Mouse (Mus musculus) hematopoietic stem cell, adult 5-6 weeks (primary cell): ENCODE data around the gene Fcgr1. TPM values are rescaled to one million over a fixed set of nuclear protein-coding genes. Genes with fewer than 3 reads are reported as not detected.
"Not testable (repeated sequence)": the region's sequence is repeated elsewhere in the genome, so short reads cannot be mapped to it uniquely, and the experiment has no call there.

Source experiments
- ATAC-seq, 2 experiments: fragments of 125-278 bp in 1 of 2; replicated peaks in 1 of 2; 2 replicates each; pipeline ENCODE4 v1.8.0; 2016 to 2017; ENCODE audit warnings: inconsistent platforms in 2 of 2, mild to moderate bottlenecking in 2 of 2, moderate number of reproducible peaks in 2 of 2, low read depth in 1 of 2, moderate TSS enrichment in 1 of 2; ENCODE audit not compliant: low FRiP score in 2 of 2, poor library complexity in 2 of 2, severe bottlenecking in 2 of 2, insufficient read depth in 1 of 2, low TSS enrichment in 1 of 2
- total RNA-seq: library from RNA; stranded (forward); fragments of 172-1452, 232-1000 nt; gene quantifications from 2 replicates; pipeline ENCODE4 v1.2.3, GENCODE M21; 2017

Fcgr1 gene
- total RNA-seq, 1 experiment from 2014 or later, result 4.9 TPM

DNA sequence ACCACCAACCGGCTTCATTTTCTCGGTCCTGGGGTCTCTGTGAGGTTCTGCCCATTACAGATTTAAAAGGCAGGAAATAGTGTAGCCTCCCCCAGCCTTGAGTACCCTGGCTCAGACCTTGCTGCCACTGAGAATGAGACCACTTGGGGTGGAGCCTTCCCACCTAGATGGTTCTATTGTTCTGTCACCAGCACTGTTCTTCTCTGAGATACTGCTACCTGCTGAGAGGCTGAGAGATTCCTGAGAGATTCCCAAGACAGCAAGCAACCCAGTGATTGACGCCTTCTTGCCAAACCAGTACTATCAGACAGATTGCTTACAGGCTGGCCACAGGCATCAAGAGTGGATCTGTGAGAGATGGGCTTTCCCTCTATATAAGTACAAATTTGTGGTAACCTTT, 4.6 kb downstream of the Fcgr1 start:
- no peak for ATAC-seq

DNA sequence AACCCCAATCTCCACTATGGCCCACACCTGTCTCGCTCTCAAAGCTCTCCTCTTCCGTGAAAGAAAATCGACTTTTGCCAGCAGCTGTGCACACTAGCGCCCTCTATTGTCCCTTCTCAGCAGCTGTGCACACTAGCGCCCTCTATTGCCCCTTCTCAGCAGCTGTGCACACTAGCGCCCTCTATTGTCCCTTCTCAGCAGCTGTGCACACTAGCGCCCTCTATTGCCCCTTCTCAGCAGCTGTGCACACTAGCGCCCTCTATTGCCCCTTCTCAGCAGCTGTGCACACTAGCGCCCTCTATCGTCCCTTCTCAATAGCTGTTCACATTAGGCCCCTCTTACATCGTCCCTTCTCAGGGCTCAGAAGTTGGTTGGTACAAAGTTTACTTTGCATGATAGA, 6.4 kb downstream of the Fcgr1 start:
- ATAC-seq, result not testable (repeated sequence)

DNA sequence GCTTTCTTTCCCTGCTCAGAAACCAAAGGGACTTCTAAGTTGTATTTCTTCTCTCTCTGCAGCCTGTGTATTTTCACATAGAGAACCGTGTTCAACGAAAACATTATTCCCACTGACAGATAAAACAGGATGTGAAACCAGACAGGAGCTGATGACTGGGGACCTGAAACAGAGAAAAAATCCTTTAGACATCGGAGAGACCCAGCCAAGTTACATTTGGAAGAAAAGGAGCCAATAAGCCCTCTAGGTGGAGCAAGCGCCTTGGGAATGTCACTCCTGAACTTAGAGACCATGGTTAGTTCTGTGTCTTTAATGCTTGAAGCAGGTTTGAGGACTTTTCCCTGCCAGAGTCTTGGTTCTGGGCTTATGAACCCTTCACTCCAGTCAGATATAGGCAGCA, 9.3 kb downstream of the Fcgr1 start:
- 0 out of 4 replicates have a peak, but pooled peaks of 1 of the 2 experiments have one; percentile 12 for ATAC-seq

DNA sequence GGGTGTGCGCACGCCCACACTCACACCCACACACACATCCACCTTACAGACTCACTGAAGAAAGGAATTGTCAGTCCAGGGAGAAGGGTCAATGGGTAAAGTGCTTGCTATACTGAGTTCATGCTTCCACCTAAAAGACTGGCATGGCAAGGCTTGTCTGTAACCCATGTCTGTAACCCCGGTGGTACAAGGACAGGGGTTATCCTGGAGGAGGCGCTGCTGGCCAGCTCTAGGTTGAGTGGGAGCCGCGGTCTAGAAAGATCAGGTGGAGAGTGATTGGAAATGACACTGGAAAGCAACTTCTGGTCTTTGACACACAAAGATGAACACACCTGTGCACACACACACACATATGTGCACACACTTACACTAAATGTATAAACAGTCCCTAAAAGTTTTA, 13.1 kb downstream of the Fcgr1 start:
- ATAC-seq, result no peak

DNA sequence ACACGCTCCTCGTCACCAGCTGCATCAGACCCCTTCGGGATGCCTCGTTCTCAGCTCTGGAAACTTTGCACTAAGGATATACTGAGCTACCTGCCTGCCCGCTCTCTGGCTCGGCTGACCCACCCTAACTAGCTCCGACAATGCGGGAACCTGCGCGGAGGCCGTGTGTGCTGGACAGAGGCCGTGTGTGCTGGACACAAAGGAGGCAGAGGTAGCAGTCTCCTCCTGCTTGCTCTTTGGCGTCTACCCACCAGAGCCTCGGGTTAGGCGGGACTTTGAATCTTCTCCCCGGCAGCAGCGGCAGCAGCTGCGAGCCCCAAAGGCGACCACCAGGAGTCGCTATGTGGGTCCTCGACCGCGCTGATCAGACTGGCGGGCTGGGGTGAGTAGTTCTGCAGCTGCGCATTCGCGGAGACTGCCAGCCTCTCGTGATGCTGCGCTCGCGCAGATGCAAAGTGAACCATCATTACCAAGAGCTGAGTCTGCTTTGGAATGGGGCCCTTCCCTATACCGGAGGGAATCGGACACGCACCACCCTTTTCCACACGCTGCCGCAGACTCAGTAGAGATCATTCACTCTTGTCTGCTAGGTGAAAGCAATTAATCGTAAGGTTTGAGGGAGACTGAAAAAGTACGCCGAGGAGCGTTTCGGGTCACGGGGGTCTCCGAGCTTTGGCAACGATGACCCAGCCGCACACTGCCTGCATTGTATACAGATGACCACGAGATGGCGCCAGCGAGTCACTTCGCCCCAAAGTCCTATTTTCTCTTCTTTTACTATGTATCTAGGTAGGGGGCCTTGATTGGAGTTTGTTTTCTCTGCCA, 15.8 kb downstream of the Fcgr1 start:
- ATAC-seq, result peak; percentile 90 to 93

DNA sequence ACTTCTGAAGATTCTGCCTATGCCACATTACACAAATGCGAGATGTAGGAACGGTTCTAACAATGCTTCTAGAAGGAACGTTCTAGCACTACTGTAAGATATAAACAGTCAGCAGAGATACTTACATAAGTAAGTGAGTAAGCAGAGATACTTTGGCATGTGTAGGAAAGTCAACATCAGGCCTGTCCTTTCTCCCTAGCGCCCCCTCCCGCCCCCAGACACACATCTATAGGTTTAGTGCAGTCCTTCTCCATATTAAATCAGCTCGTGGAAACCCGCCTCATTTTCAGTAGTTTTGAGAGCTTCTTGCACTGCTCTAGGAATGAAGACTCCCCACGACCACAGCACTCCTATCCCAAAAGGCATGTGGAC, 16.4 kb downstream of the Fcgr1 start:
- peak; percentile 26 to 47; a peak in 2 of 4 replicates for ATAC-seq

DNA sequence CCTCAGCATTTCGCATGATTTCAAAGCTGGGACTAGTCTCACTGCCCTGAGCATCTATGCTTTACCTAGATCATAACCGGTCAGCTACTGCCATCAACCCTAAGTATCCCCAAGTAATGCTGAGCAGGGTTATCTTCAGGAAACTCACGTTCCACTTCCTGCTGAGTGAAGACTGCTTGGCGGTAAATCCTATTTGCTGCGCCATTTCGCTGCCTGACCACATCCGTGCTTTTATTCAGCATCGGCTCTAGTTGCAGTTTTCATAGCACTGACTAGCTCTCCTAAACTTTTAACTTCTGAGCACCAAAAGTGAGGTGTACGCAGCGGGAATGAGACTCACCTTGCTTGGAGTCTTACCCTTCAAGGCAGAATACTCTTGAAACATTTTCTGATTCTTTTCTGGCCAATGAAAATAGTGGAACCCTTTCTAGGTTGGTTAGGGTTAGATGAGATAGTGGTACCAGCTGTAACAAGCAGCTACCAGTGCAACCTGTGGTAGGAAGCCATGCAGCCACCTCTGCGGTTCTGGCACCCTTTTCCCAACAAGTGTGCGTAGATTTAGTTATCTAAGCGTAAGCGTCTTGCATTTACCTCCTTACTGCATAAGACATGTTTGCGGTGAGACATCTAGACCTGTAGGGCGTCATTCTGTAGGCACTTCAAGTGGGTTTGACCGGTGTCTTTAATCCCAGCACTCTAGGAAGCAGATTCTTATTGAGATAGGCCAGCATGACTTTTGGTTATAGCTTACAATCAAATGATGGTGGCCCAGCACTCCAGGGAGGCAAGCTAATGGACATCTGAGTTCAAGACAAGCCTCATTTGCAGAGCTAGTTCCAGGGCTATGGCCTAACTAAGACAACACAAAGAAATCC, 19.9 kb downstream of the Fcgr1 start:
- peak in 1 of 2 experiments; percentile 15; a peak in 1 of 4 replicates for ATAC-seq

DNA sequence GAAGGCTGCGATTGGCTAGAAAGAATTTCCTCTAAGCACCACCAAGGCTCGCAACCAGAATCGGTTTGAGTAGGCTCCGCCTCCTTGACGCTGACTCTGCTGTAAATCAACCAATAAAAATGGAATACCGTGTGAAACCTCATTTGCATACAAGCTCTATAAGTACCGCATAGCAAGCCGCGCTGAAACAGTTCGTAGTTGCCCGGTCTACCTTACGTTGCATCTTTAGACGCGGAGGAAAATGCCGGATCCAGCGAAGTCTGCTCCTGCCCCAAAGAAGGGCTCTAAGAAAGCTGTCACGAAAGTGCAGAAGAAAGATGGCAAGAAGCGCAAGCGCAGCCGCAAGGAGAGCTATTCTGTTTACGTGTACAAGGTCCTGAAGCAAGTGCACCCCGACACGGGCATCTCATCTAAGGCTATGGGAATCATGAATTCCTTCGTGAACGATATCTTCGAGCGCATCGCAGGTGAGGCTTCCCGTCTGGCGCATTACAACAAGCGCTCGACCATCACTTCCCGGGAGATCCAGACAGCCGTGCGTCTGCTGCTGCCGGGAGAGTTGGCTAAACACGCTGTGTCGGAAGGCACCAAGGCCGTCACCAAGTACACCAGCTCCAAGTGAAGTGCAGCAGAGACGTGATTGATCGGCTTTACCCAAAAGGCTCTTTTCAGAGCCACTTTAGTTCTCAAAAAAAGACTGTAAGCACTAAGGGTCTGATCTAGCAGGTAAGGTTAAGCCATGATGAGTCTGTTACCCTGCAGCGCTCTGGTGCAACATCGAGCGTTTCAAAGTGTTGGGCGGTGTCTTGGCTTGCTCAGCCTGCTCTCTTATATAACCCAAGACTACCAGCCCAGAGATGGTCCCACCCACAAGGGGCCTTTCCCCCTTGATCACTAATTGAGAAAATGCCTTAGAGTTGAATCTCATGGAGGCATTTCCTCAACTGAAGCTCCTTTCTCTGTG, 24.0 kb downstream of the Fcgr1 start, which contains the start of gene Hist2h2bb:
TSS of gene Hist2h2bb (plus strand) at position 242 of the 964 bp plus-strand sequence.
- ATAC-seq, result peak; percentile 91 to 93

DNA sequence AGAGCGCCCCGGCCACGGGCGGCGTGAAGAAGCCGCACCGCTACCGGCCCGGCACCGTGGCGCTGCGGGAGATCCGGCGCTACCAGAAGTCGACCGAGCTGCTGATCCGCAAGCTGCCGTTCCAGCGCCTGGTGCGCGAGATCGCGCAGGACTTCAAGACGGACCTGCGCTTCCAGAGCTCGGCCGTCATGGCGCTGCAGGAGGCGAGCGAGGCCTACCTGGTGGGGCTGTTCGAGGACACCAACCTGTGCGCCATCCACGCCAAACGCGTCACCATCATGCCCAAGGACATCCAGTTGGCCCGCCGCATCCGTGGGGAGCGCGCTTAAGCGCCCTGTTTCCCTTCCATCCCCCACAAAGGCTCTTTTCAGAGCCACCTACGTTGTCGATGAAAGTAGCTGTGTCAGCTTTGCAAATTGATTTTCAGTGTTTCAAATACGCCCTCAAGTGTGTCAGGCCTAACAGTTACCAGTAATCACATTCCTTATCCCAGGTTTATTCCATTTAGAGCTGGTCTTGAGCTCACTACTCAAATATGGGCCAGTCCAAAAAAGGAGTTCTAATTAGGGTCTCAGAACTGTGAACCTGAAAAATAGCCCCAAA, 24.9 kb downstream of the Fcgr1 start:
- ATAC-seq, result peak in 1 of 2 experiments; percentile 15; a peak in 1 of 4 replicates

DNA sequence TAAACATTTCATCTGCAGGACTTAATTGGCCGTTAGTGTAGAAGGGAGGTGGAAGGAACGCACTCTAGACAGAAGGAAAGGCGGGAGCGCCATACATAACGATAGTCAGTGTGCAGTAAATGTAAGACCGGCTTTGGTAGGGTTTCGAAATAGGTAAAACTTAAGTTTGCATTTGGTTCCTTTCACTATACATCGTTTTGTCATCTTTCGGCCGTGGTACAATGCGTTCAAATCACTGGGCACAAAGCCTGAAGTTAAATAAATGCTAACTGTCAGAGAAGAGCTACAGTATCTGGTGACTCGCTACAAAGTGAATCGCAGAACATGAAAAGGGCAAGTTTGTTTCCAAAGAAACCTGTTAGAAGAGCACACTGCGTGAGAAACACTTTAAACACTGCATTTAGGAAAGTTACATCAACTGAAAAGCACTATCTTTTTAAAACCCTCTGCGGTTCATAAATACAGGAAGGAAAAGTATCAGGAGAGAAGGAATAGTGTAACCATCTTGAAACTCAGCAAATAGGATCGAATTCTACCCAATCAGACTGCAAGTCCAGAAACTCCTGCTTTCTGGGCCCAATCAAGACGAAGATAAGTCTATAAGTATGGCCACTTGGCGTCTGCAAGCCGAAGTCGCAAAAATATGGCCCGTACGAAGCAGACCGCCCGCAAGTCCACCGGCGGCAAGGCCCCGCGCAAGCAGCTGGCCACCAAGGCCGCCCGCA, 25.6 kb downstream of the Fcgr1 start, which contains the start of gene Hist2h3b:
TSS of gene Hist2h3b (plus strand) at position 604 of the 725 bp plus-strand sequence.
- ATAC-seq, result peak; percentile 44 to 47; a peak in 3 of 4 replicates

DNA sequence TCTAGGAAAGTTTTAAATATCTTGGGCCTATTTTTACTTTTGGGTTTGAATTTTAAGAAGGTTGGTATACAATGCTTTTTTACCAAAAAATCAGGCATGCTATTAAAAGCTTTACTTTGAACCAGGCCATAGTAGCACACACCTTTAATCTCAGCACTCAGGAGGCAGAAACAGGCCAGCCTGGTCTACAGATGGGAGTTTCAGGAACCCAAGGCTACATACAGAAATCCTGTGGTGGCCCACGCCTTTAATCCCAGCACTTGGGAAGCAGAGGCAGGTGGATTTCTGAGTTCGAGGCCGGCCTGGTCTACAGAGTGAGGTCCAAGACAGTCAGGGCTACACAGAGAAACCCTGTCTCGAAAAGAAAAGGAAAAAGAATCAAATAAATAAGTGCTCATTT, 26.2 kb downstream of the Fcgr1 start:
- ATAC-seq, result no peak

DNA sequence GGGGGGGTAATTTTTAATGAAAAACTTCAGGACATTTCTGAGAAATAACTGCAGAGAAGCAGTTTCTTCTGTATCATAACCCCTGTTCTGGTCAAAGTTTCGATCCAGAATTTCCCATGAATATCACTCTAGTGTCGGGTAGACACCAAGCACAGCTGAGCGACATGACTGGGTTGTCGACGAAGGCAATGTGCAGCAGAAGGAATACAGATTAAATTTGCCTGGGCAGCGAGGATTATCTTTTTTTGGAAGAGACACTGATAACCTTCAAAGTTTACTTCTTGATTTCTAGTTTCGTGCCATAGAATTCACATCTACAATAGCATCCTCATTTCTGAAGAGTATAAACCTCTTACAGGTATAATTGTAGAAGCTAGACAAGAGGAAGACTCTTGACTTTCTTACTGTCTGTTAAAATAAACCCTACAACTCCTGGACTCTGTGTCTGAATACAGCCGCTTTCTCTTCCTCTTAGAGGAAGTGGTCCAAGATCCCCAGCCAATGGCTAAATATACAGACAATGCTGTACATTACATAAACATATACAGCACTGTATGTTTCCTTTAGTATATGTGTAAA, 27.5 kb downstream of the Fcgr1 start:
- ATAC-seq, result no peak

DNA sequence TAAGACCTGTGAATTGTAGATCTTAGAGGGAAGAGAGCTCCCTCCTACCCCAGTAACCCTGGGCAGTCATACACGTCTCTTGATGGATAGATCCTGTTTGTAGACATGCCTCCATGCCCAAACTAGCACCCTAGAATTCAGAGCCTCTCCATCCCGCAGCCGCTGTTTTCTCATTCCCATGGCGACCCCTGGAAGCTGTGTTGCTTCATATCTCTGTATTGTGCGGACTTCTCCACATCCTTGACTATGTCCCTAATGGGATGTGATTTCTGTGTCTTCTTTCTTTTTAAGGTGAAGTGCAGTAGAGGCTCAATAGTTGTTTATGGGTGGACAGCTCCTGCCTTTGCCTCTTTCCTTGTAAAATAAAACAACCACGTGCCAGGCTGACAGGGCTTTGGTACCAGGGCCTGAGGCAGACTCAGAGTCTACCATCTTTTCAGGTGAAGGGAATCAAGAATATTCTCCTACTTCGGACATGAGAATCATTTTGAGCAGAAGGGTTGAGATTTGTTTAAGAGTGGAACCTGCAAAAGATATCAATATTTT, 29.3 kb downstream of the Fcgr1 start:
- no peak for ATAC-seq

DNA sequence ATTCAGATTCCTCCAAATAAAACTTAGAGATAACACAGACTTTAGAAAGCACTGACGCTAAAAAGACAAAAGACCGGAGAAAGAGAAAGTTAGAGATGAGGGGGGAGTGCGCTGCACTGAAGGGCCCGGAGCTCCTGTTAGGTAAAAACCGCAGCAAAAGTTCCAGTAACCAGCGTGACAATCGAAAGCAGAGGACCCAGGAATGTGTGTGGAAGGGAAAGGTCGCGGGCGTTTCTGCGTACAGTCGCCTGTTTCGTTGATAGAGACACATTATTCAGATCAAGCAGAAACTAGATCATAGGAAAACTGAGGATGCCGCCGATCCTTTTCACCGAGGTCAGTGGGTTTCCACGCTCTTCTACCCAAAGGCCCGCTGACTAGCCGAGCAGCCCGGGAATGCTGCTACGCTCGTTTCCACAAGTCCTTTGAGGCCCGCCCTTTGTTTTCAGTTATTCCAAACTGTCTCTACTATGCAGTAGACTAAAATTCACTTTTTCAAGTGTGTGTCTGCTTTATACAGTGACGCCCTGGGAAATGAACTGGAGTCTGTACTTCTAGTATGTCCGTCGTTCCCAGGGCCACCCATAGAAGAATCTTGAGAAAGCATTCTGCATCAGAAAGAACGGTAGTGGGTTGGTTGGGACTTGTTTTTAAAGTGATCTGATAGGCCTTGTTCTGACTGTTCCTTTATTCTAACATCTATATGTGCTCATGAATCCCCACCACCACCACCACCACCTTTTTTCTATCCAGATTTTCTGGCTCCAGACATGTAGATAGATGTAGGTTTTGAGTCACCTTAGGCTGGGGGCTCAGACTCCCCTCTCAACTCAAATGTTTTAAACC, 30.0 kb downstream of the Fcgr1 start:
- ATAC-seq, result peak; percentile 19 to 27; a peak in 3 of 4 replicates
